Mouse (Mus musculus): ENCODE measurements around the gene Arl15.

Arl15 gene

GRCm38 (mm10) chr13:113990247-113990646 lies 195.9 kb downstream of the Arl15 start:
- no peak for DNase-seq (ENCODE audit: low spot score)

- DNase-seq (ENCODE audit: low spot score), result no peak
These were observed 196.4 kb downstream of the Arl15 start for GRCm38 (mm10) chr13:113990701-113991100.

- no peak for DNase-seq (ENCODE audit: low spot score)
These were observed 198.8 kb downstream of the Arl15 start for GRCm38 (mm10) chr13:113993066-113993465.

- DNase-seq (ENCODE audit: low spot score), result no peak
These were observed 200.3 kb downstream of the Arl15 start for GRCm38 (mm10) chr13:113994586-113994985.

GRCm38 (mm10) chr13:113995490-113996236 lies 201.4 kb downstream of the Arl15 start:
- DNase-seq (ENCODE audit: low spot score), result no peak

GRCm38 (mm10) chr13:113998811-113999210 lies 204.5 kb downstream of the Arl15 start:
- DNase-seq (ENCODE audit: low spot score), result no peak

- no peak for DNase-seq (ENCODE audit: low spot score)
These were observed 209.2 kb downstream of the Arl15 start for GRCm38 (mm10) chr13:114003463-114003862.

GRCm38 (mm10) chr13:114004191-114004590 lies 209.9 kb downstream of the Arl15 start:
- DNase-seq (ENCODE audit: low spot score), result no peak

GRCm38 (mm10) chr13:114009786-114010185 lies 215.5 kb downstream of the Arl15 start:
- DNase-seq (ENCODE audit: low spot score), result no peak

- no peak for DNase-seq (ENCODE audit: low spot score)
These were observed 216.2 kb downstream of the Arl15 start for GRCm38 (mm10) chr13:114010521-114010920.

GRCm38 (mm10) chr13:114011019-114011418 lies 216.7 kb downstream of the Arl15 start:
- DNase-seq (ENCODE audit: low spot score), result no peak

GRCm38 (mm10) chr13:114017928-114018327 lies 223.6 kb downstream of the Arl15 start:
- DNase-seq (ENCODE audit: low spot score), result no peak

GRCm38 (mm10) chr13:114023541-114023940 lies 229.2 kb downstream of the Arl15 start:
- DNase-seq (ENCODE audit: low spot score), result no peak

GRCm38 (mm10) chr13:114026306-114026705 lies 232.0 kb downstream of the Arl15 start:
- no peak for DNase-seq (ENCODE audit: low spot score)

GRCm38 (mm10) chr13:114026751-114027150 lies 232.4 kb downstream of the Arl15 start:
- DNase-seq (ENCODE audit: low spot score), result no peak

- no peak for DNase-seq (ENCODE audit: low spot score)
These were observed 253.8 kb downstream of the Arl15 start for GRCm38 (mm10) chr13:114048071-114048470.

- DNase-seq (ENCODE audit: low spot score), result no peak
These were observed 254.4 kb downstream of the Arl15 start for GRCm38 (mm10) chr13:114048688-114049087.

GRCm38 (mm10) chr13:114051151-114051850 lies 257.0 kb downstream of the Arl15 start:
- no peak for DNase-seq (ENCODE audit: low spot score)

- no peak for DNase-seq (ENCODE audit: low spot score)
These were observed 258.3 kb downstream of the Arl15 start for GRCm38 (mm10) chr13:114052426-114053205.

- DNase-seq (ENCODE audit: low spot score), result no peak
These were observed 259.0 kb downstream of the Arl15 start for GRCm38 (mm10) chr13:114053261-114053660.

- DNase-seq (ENCODE audit: low spot score), result no peak
These were observed 261.4 kb downstream of the Arl15 start for GRCm38 (mm10) chr13:114055686-114056085.

- no peak for DNase-seq (ENCODE audit: low spot score)
These were observed 266.0 kb downstream of the Arl15 start for GRCm38 (mm10) chr13:114060258-114060657.

- DNase-seq (ENCODE audit: low spot score), result no peak
These were observed 266.9 kb downstream of the Arl15 start for GRCm38 (mm10) chr13:114061234-114061633.
